Mouse (Mus musculus) retina, adult 2 months (tissue): ENCODE measurements around the gene Cln3.

ENCODE experiments used
- DNase-seq: peaks from one replicate; pipeline ENCODE4 v3.0.0-alpha.2; 2012; ENCODE audit warnings: low read depth, low spot score

The Cln3 gene

GRCm38 (mm10) chr7:126585717-126586116, at the start of gene Cln3:
Gene Cln3, minus strand, starts transcription at chr7:126585817.
- no peak for DNase-seq

GRCm38 (mm10) chr7:126635375-126635774, 49.8 kb upstream of the Cln3 start:
- DNase-seq: no peak

- DNase-seq: no peak
Measured at GRCm38 (mm10) chr7:126632478-126632877, 46.9 kb upstream of the Cln3 start.

- DNase-seq: no peak
Measured at GRCm38 (mm10) chr7:126630824-126631518, 45.4 kb upstream of the Cln3 start, which contains the start of gene Nupr1. Gene Nupr1, minus strand, starts transcription at chr7:126630861.

- DNase-seq: no peak
Measured at GRCm38 (mm10) chr7:126629915-126630314, 44.3 kb upstream of the Cln3 start.

- DNase-seq: no peak
Measured at GRCm38 (mm10) chr7:126628111-126628510, 42.5 kb upstream of the Cln3 start.

- DNase-seq: no peak
Measured at GRCm38 (mm10) chr7:126625807-126626600, 40.4 kb upstream of the Cln3 start.

GRCm38 (mm10) chr7:126625369-126625768, 39.8 kb upstream of the Cln3 start:
- DNase-seq: no peak

GRCm38 (mm10) chr7:126624774-126625173, 39.2 kb upstream of the Cln3 start:
- no peak for DNase-seq

- DNase-seq: no peak
Measured at GRCm38 (mm10) chr7:126623381-126623780, 37.8 kb upstream of the Cln3 start.

GRCm38 (mm10) chr7:126621452-126622359, 36.1 kb upstream of the Cln3 start:
- DNase-seq: no peak

- no peak for DNase-seq
Measured at GRCm38 (mm10) chr7:126619559-126620275, 34.1 kb upstream of the Cln3 start.

- no peak for DNase-seq
Measured at GRCm38 (mm10) chr7:126616707-126617106, 31.1 kb upstream of the Cln3 start.

GRCm38 (mm10) chr7:126612736-126613135, 27.1 kb upstream of the Cln3 start:
- DNase-seq: no peak

GRCm38 (mm10) chr7:126607796-126608195, 22.2 kb upstream of the Cln3 start:
- no peak for DNase-seq

GRCm38 (mm10) chr7:126607064-126607463, 21.4 kb upstream of the Cln3 start:
- no peak for DNase-seq

GRCm38 (mm10) chr7:126606611-126607010, 21.0 kb upstream of the Cln3 start:
- DNase-seq: no peak

GRCm38 (mm10) chr7:126602650-126603049, 17.0 kb upstream of the Cln3 start:
- DNase-seq: no peak

GRCm38 (mm10) chr7:126601896-126602295, 16.3 kb upstream of the Cln3 start:
- no peak for DNase-seq

GRCm38 (mm10) chr7:126598919-126599318, 13.3 kb upstream of the Cln3 start:
- no peak for DNase-seq

GRCm38 (mm10) chr7:126596414-126596813, 10.8 kb upstream of the Cln3 start:
- no peak for DNase-seq
